Mouse (Mus musculus) CH12.LX (cell line): ENCODE results near the gene Arpc1a.

ENCODE experiments used
- CTCF ChIP-seq, 2 experiments: IDR thresholded peaks in 1 of 2; conservative IDR thresholded peaks in 1 of 2; 2 replicates each; pipeline ENCODE4 v1.5.1; 2011 to 2012; ENCODE audit warnings: low read depth in 2 of 2, low read length in 2 of 2, improper control_type of control experiment in 1 of 2, inconsistent platforms in 1 of 2, mild to moderate bottlenecking in 1 of 2, moderate library complexity in 1 of 2
- POLR2A ChIP-seq: IDR thresholded peaks from 2 replicates; pipeline ENCODE4 v1.6.1; 2011; ENCODE audit warnings: low read depth, mild to moderate bottlenecking, improper control_type of control experiment, low read length
- ZNF384 ChIP-seq: IDR thresholded peaks from 2 replicates; pipeline ENCODE4 v1.6.1; 2012; ENCODE audit warnings: low read depth, low read length, improper control_type of control experiment, inconsistent platforms

DNA sequence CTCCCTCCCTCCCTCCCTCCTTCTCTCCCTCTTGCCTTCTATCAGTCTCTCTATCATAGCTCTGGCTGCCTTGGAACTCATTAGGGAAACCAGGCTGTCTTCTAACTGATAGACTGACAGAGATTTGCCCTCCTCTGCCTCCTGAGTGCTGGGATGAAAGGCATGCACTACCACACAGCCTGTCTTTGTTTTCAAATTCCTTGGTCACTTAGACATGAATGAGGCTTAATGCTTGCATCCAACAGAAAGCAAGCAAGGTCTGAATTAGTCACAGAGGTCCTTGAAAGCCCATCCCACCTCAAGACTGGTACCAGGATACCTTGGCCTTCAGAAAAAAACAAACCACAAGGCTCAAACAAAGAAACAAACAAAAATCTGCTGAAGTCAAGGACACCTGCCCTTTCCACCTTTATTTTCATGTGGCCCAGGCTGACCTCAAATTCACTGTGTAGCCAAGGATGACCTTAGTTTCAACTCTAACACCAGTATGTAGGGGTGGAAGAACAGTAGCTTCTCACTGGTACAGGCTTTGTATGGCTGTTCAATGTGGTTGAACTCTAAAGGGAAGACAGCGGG is 18.8 kb upstream of the Arpc1a start:
- TF ChIP-seq CTCF (conservative IDR thresholded peaks at IDR 0.05 in 1 of 2, IDR thresholded peaks at IDR 0.05 in 1 of 2; ENCODE audit: low read depth in 2 of 2, low read length in 2 of 2) (no peak), POLR2A (no peak), ZNF384 (no peak)
